Mouse (Mus musculus): Measurements from ENCODE around the gene Marc1. TPM values are rescaled to one million over a fixed set of nuclear protein-coding genes. Genes with fewer than 3 reads are reported as not detected.

Marc1 gene
- polyA plus RNA-seq, 1 experiment from 2014 or later: 0.32 TPM

- no peaks in the 10 kb centered on the region for H3K4me1 ChIP-seq (replicated peaks; ENCODE audit: control insufficient read depth, insufficient read depth)
- H3K27ac ChIP-seq (replicated peaks): no peak overlapping the region
- 22% methylated on average over 27 of the region's 27 CpGs for WGBS
- peak; percentile 76 for DNase-seq (ENCODE audit: low spot score)
- H3K4me2 ChIP-seq (replicated peaks; ENCODE audit: low read depth): no peak overlapping the region
- no peaks in the 10 kb centered on the region for H3K36me3 ChIP-seq (ENCODE audit: control insufficient read depth, insufficient read depth, low read length)
- H3K9ac ChIP-seq (ENCODE audit: low read length): no peak overlapping the region
- no peaks in the 10 kb centered on the region; the same call in 1 of the 2 replicates for H3K27me3 ChIP-seq (ENCODE audit: control insufficient read depth, insufficient read depth, low read length)
- peak; percentile 65; the same call in 1 of the 2 replicates for ATAC-seq (ENCODE audit: low FRiP score, low TSS enrichment)
- H3K9me3 ChIP-seq (ENCODE audit: control insufficient read depth, low read length): no peaks in the 10 kb centered on the region
- TF ChIP-seq EP300 (optimal IDR thresholded peaks at IDR 0.05) (no peak), CTCF (IDR thresholded peaks at IDR 0.05; ENCODE audit: low read depth) (peak; percentile 73)
- no peak overlapping the region for H3K4me3 ChIP-seq (ENCODE audit: low read depth, low read length)
These were observed 17.8 kb downstream of the Marc1 start for GRCm38 (mm10) chr1:184793163-184793876.

GRCm38 (mm10) chr1:184791109-184791508 lies 20.0 kb downstream of the Marc1 start:
- no peak overlapping the region for H3K27ac ChIP-seq (replicated peaks)
- DNase-seq (ENCODE audit: low spot score): no peak

GRCm38 (mm10) chr1:184786376-184787151 lies 24.5 kb downstream of the Marc1 start:
- Histone ChIP-seq H3K27me3 (ENCODE audit: control insufficient read depth, insufficient read depth, low read length) (no peaks in the 10 kb centered on the region), H3K27ac (replicated peaks) (no peak overlapping the region; the same call in 1 of the 2 replicates), H3K9me3 (ENCODE audit: control insufficient read depth, low read length) (no peaks in the 10 kb centered on the region), H3K4me3 (ENCODE audit: low read depth, low read length) (no peak overlapping the region), H3K36me3 (ENCODE audit: control insufficient read depth, insufficient read depth, low read length) (no peaks in the 10 kb centered on the region), H3K9ac (ENCODE audit: low read length) (no peak overlapping the region), H3K4me1 (replicated peaks; ENCODE audit: control insufficient read depth, insufficient read depth) (0 out of 2 replicates have a peak, but pooled peaks cover 2% of the 10 kb centered on the region), H3K4me2 (replicated peaks; ENCODE audit: low read depth) (no peak overlapping the region)
- no peak for DNase-seq (ENCODE audit: low spot score)
- 61% methylated on average over 13 of the region's 13 CpGs for WGBS
- TF ChIP-seq EP300 (optimal IDR thresholded peaks at IDR 0.05) (no peak), CTCF (IDR thresholded peaks at IDR 0.05; ENCODE audit: low read depth) (peak; percentile 58)
- no peak for ATAC-seq (ENCODE audit: low FRiP score, low TSS enrichment)

More at GRCm38 (mm10) chr1:184791109-184791508, 20.0 kb downstream of the Marc1 start:
- Histone ChIP-seq H3K9ac (ENCODE audit: low read length) (no peak overlapping the region), H3K4me3 (ENCODE audit: low read depth, low read length) (no peak overlapping the region), H3K36me3 (ENCODE audit: control insufficient read depth, insufficient read depth, low read length) (no peaks in the 10 kb centered on the region), H3K4me1 (replicated peaks; ENCODE audit: control insufficient read depth, insufficient read depth) (0 out of 2 replicates have a peak, but pooled peaks cover 2% of the 10 kb centered on the region), H3K27me3 (ENCODE audit: control insufficient read depth, insufficient read depth, low read length) (no peaks in the 10 kb centered on the region; the same call in 1 of the 2 replicates), H3K9me3 (ENCODE audit: control insufficient read depth, low read length) (no peaks in the 10 kb centered on the region), H3K4me2 (replicated peaks; ENCODE audit: low read depth) (no peak overlapping the region)
- WGBS: 15% methylated on average over 2 of the region's 2 CpGs
- no peak for ATAC-seq (ENCODE audit: low FRiP score, low TSS enrichment)
- TF ChIP-seq EP300 (optimal IDR thresholded peaks at IDR 0.05) (no peak), CTCF (IDR thresholded peaks at IDR 0.05; ENCODE audit: low read depth) (peak; percentile 90)

GRCm38 (mm10) chr1:184783641-184784040 lies 27.5 kb downstream of the Marc1 start:
- no peaks in the 10 kb centered on the region for H3K9me3 ChIP-seq (ENCODE audit: control insufficient read depth, low read length)
- H3K9ac ChIP-seq (ENCODE audit: low read length): no peak overlapping the region
- H3K27me3 ChIP-seq (ENCODE audit: control insufficient read depth, insufficient read depth, low read length): no peaks in the 10 kb centered on the region
- no peak overlapping the region for H3K4me2 ChIP-seq (replicated peaks; ENCODE audit: low read depth)
- no peaks in the 10 kb centered on the region for H3K36me3 ChIP-seq (ENCODE audit: control insufficient read depth, insufficient read depth, low read length)
- TF ChIP-seq EP300 (optimal IDR thresholded peaks at IDR 0.05): no peak
- no peak for TF ChIP-seq CTCF (IDR thresholded peaks at IDR 0.05; ENCODE audit: low read depth)
- DNase-seq (ENCODE audit: low spot score): no peak
- H3K4me1 ChIP-seq (replicated peaks; ENCODE audit: control insufficient read depth, insufficient read depth): 0 out of 2 replicates have a peak, but pooled peaks cover 2% of the 10 kb centered on the region
- H3K27ac ChIP-seq (replicated peaks): no peak overlapping the region
- H3K4me3 ChIP-seq (ENCODE audit: low read depth, low read length): no peak overlapping the region
- ATAC-seq (ENCODE audit: low FRiP score, low TSS enrichment): no peak
- 73% methylated on average over 4 of the region's 4 CpGs for WGBS

GRCm38 (mm10) chr1:184782161-184782513 lies 29.0 kb downstream of the Marc1 start:
- no peaks in the 10 kb centered on the region for H3K9me3 ChIP-seq (ENCODE audit: control insufficient read depth, low read length)
- peak; percentile 29 for DNase-seq (ENCODE audit: low spot score)
- TF ChIP-seq CTCF (IDR thresholded peaks at IDR 0.05; ENCODE audit: low read depth): no peak
- TF ChIP-seq EP300 (optimal IDR thresholded peaks at IDR 0.05): no peak
- no peaks in the 10 kb centered on the region for H3K36me3 ChIP-seq (ENCODE audit: control insufficient read depth, insufficient read depth, low read length)
- no peak overlapping the region for H3K4me2 ChIP-seq (replicated peaks; ENCODE audit: low read depth)
- H3K27ac ChIP-seq (replicated peaks): no peak overlapping the region
- H3K27me3 ChIP-seq (ENCODE audit: control insufficient read depth, insufficient read depth, low read length): no peaks in the 10 kb centered on the region
- 25% methylated on average over 14 of the region's 14 CpGs for WGBS
- H3K4me1 ChIP-seq (replicated peaks; ENCODE audit: control insufficient read depth, insufficient read depth): 0 out of 2 replicates have a peak, but pooled peaks cover 2% of the 10 kb centered on the region
- H3K9ac ChIP-seq (ENCODE audit: low read length): no peak overlapping the region
- peak; percentile 79; the same call in 1 of the 2 replicates for ATAC-seq (ENCODE audit: low FRiP score, low TSS enrichment)
- no peak overlapping the region for H3K4me3 ChIP-seq (ENCODE audit: low read depth, low read length)

Measured in stomach, postnatal 0 days (tissue).